Mouse (Mus musculus) megakaryocyte-erythroid progenitor cell, adult 5 weeks (primary cell): ENCODE results near the gene Naip2. TPM values are rescaled to one million over a fixed set of nuclear protein-coding genes. Genes with fewer than 3 reads are reported as not detected.

ENCODE experiments used
- polyA plus RNA-seq: library from polyadenylated mRNA; stranded (reverse); fragments of >175 nt; gene quantifications from 2 replicates; pipeline ENCODE4 v1.2.3, GENCODE M21; 2012

Naip2 gene
- 0.87 and 1.7 TPM in 2 replicates for polyA plus RNA-seq

GRCm38 (mm10) chr13:100201659-100202333, at the start of gene Naip2:
Gene Naip2 (minus strand): TSS chr13:100202092.

GRCm38 (mm10) chr13:100246223-100246622, 44.3 kb upstream of the Naip2 start, which contains the start of gene Naip5:
Gene Naip5 (minus strand): TSS chr13:100246323.

GRCm38 (mm10) chr13:100124423-100125257, 77.3 kb downstream of the Naip2 start, which contains the start of gene Smn1:
Gene Smn1 (plus strand): TSS chr13:100124852.

GRCm38 (mm10) chr13:100107652-100108472, 94.0 kb downstream of the Naip2 start, which contains the start of gene Serf1:
Gene Serf1 (plus strand): TSS chr13:100108012.

GRCm38 (mm10) chr13:100103748-100104254, 98.1 kb downstream of the Naip2 start, which contains the start of gene Bdp1:
Gene Bdp1 (minus strand): TSS chr13:100104070.

Other genes starting within 250 kb of the Naip2 start
- 8.4 and 12.5 TPM in 2 replicates for gene Mccc2, start 186.5 kb downstream of the Naip2 start, polyA plus RNA-seq
- 4.1 and 5.0 TPM in 2 replicates for gene Bdp1, start 98.0 kb downstream of the Naip2 start, polyA plus RNA-seq
- gene Serf1, start 94.1 kb downstream of the Naip2 start, polyA plus RNA-seq: 70.9 and 94.1 TPM in 2 replicates
- 85.9 and 90.0 TPM in 2 replicates for gene Smn1, start 77.2 kb downstream of the Naip2 start, polyA plus RNA-seq
- gene Naip5, start 44.2 kb upstream of the Naip2 start, polyA plus RNA-seq: 0.79 and 0.87 TPM in 2 replicates
- gene Naip6, start 115.6 kb upstream of the Naip2 start, polyA plus RNA-seq: 0.80 and 0.85 TPM in 2 replicates